Mouse (Mus musculus) embryonic stem cell, embryonic (primary cell): Measurements from ENCODE around the gene Olfml2a.

Source experiments
- CTCF ChIA-PET, 4 experiments: fragments of 300-600 bp in 2 of 4; fragments of 350-600 bp in 2 of 4; sonication (Branson Sonifier 250); formaldehyde crosslinking; loops; one replicate each; lab custom pipeline; 2022; ENCODE audit warnings: inconsistent platforms in 2 of 4; lab: Charles Lee
- POLR2A ChIA-PET, 4 experiments: fragments of 300-600 bp in 2 of 4; fragments of 350-600 bp in 2 of 4; sonication (Branson Sonifier 250); formaldehyde crosslinking; loops; one replicate each; lab custom pipeline; 2022; ENCODE audit warnings: antibody characterized with exemption in 4 of 4, inconsistent platforms in 1 of 4; lab: Charles Lee

Olfml2a gene

GRCm38 (mm10) chr2:38957671-38958223, 26.0 kb downstream of the Olfml2a start:
- POLR2A ChIA-PET, result interaction anchor here in 1 of 4 experiments (1.2 kb wide), 1 partner anchor 8 kb away, joined by 3 read pairs; no protein-coding TSS in a partner anchor
- CTCF ChIA-PET, result no interaction called here

GRCm38 (mm10) chr2:38964198-38964597, 32.4 kb downstream of the Olfml2a start:
- CTCF ChIA-PET, result interaction anchor here in 1 of 4 experiments (0.8 kb wide), 1 partner anchor 34 kb away, joined by 6 read pairs; no protein-coding TSS in a partner anchor
- POLR2A ChIA-PET, result interaction anchor here in 2 of 4 experiments (0.6 to 1.7 kb wide), 5 partner anchors 12 to 132 kb away, joined by 3 to 4 read pairs (median 4); no protein-coding TSS in a partner anchor

- CTCF ChIA-PET, result interaction anchor here in 2 of 4 experiments (0.6 to 0.7 kb wide), 3 partner anchors 29 to 238 kb away, joined by 3 read pairs; no protein-coding TSS in a partner anchor
- POLR2A ChIA-PET, result interaction anchor here in 2 of 4 experiments (0.6 to 0.8 kb wide), 3 partner anchors 17 to 140 kb away, joined by 3 to 4 read pairs (median 3); no protein-coding TSS in a partner anchor
Observed at GRCm38 (mm10) chr2:38969650-38970049, 37.9 kb downstream of the Olfml2a start.

DNA sequence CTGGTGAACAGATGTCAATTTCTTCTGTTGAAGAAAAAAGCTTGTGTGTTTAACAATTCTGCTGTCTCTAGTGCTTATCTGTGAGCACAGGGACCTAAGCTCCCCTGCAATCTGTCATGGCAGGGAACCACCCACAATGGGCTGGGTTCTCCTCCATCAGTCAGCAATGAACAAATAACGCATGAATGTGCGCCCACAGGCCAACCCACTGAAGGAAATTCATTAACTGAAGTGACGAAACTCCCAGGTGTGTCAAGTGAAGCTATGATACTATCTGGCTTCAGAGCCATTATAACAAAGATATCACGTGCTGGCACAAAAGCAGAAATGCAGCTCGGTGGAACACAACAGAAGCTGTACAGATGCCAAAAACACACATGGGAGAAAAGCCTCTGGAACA, 38.3 kb downstream of the Olfml2a start:
- CTCF ChIA-PET, result interaction anchor here in 2 of 4 experiments (0.6 to 0.7 kb wide), 3 partner anchors 28 to 237 kb away, joined by 3 read pairs; no protein-coding TSS in a partner anchor
- POLR2A ChIA-PET, result interaction anchor here in 2 of 4 experiments (0.6 to 0.8 kb wide), 3 partner anchors 18 to 140 kb away, joined by 3 to 4 read pairs (median 3); no protein-coding TSS in a partner anchor

DNA sequence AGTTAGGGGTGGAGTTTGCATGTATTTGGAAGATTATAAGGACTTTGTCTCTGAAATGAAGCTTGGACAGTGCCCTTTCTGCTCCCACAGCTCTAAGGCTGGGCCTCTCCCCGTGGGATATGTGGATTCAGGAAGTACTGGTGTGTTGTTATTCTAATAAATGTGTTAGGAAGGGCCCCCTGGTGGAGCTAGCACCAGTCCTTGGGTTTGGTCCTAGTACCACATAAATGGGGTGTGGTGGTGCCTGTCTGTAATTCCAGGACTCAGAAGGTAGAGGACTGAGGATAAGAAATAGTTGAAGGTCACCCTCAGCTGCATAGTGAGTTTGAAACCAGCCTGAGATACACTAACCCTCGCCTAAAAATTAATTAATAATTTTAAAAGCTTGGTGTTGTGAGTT, 41.4 kb downstream of the Olfml2a start:
- CTCF ChIA-PET, result interaction anchor here in 3 of 4 experiments (1.0 to 2.8 kb wide), 3 partner anchors 11 to 42 kb away, joined by 3 to 10 read pairs (median 3); partner anchors contain the start of gene Olfml2a (in 1 of the 3)
- POLR2A ChIA-PET, result interaction anchor here in 2 of 4 experiments (0.6 to 1.6 kb wide), 5 partner anchors 8 to 1556 kb away, joined by 3 to 4 read pairs (median 3); partner anchors contain the start of genes Arpc5l (in 1 of the 2) and Rpl35 (in 1 of the 2)

DNA sequence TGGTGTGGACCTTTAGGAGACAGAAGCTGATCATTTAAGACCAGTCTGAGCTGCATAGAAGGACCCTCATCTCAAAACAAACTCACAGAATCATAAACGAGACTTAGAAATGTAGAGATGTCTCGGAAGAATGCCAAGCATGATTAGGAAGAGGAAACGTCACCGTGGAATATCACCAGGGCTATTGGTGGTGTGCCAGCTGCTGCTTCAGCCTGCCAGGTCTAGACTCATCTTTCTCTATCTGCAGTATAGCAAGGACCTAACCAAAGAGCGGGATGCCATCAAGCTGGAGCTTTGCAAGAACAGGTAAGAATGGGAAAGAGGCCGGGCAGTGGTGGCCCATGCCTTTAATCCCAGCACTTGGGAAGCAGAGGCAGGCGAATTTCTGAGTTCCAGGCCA, 41.9 kb downstream of the Olfml2a start:
- ChIA-PET CTCF (interaction anchor here in 3 of 4 experiments (1.0 to 2.8 kb wide), 3 partner anchors 11 to 42 kb away, joined by 3 to 10 read pairs (median 3); partner anchors contain the start of gene Olfml2a (in 1 of the 3)), POLR2A (interaction anchor here in 2 of 4 experiments (0.6 to 1.6 kb wide), 5 partner anchors 8 to 34 kb away, joined by 3 to 4 read pairs (median 3); partner anchors contain the start of genes Arpc5l (in 1 of the 2) and Rpl35 (in 1 of the 2))

GRCm38 (mm10) chr2:38974171-38974570, 42.4 kb downstream of the Olfml2a start:
- ChIA-PET POLR2A (interaction anchor here in 1 of 4 experiments (0.6 to 4.3 kb wide), 4 partner anchors 24 to 33 kb away, joined by 3 to 34 read pairs (median 4); no protein-coding TSS in a partner anchor), CTCF (interaction anchor here in 2 of 4 experiments (1.0 to 2.1 kb wide), 2 partner anchors 13 to 14 kb away, joined by 3 to 4 read pairs; no protein-coding TSS in a partner anchor)

GRCm38 (mm10) chr2:38975181-38975580, 43.4 kb downstream of the Olfml2a start:
- ChIA-PET POLR2A (interaction anchor here (0.6 to 4.3 kb wide), 5 partner anchors 25 to 216 kb away, joined by 3 to 34 read pairs (median 4); partner anchors contain the start of gene Golga1 (in 1 of the 4)), CTCF (interaction anchor here in 3 of 4 experiments (0.9 to 2.3 kb wide), 5 partner anchors 10 to 23 kb away, joined by 3 to 8 read pairs (median 4); no protein-coding TSS in a partner anchor)

GRCm38 (mm10) chr2:38975941-38976805, 44.4 kb downstream of the Olfml2a start:
- POLR2A ChIA-PET, result interaction anchor here in 3 of 4 experiments (0.7 to 4.3 kb wide), 14 partner anchors 9 to 51 kb away, joined by 3 to 34 read pairs (median 4); partner anchors contain the start of genes Arpc5l (in 2 of the 3) and Rpl35 (in 1 of the 3)
- CTCF ChIA-PET, result interaction anchor here (0.5 to 2.3 kb wide), 12 partner anchors 9 to 67 kb away, joined by 3 to 12 read pairs (median 4); partner anchors contain the start of gene Olfml2a (in 2 of the 4)

GRCm38 (mm10) chr2:38977837-38978236, 46.1 kb downstream of the Olfml2a start:
- ChIA-PET POLR2A (interaction anchor here in 1 of 4 experiments (1.1 to 4.3 kb wide), 2 partner anchors 9 to 23 kb away, joined by 3 to 34 read pairs; no protein-coding TSS in a partner anchor), CTCF (interaction anchor here in 1 of 4 experiments (2.3 kb wide), 1 partner anchor 10 kb away, joined by 8 read pairs; no protein-coding TSS in a partner anchor)

DNA sequence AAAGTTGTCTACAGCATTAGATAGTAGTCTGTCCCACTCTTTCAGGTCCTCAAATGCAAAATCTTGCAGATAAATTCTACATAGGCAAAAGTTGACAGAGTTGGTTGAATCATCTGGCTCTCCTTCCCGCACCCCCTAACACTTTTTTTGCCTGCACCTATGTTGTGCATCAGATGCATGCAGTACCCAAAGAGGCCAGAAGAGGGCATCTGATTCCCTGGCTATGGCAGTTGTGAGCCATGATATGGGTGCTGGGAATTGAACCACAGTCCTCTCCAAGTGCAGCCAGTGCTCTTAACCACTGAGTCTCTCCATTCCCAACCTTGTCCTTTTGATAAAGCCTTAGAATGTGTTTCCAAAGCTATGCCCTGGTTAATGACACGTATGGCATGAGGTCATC, 51.7 kb downstream of the Olfml2a start:
- ChIA-PET POLR2A (interaction anchor here in 1 of 4 experiments (16.6 kb wide), 1 partner anchor 21 kb away, joined by 225 read pairs; the partner anchor contains the start of genes Arpc5l and Rpl35), CTCF (interaction anchor here in 1 of 4 experiments (2.1 kb wide), 1 partner anchor 11 kb away, joined by 10 read pairs; no protein-coding TSS in a partner anchor)

DNA sequence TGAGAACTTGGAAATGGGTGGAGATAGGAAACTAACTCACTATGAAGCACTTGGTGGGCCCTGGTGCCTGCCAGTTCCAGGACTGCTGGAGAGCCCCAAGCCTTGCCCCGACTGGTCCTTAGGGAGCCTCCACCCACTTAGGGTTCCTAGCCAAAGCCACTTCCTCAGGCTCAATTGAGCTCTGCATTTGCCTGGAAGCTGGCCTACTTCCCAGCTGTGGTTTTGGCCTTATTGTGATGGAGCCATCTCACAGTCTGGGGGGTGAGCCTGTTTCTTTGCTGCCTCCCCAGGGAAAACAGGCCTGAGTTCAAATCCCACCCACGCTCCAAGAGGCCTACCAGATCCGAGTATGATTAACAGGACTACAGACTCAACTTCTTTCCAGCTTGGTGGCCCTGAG, 54.8 kb downstream of the Olfml2a start:
- ChIA-PET POLR2A (interaction anchor here (1.0 to 16.6 kb wide), 9 partner anchors 9 to 21 kb away, joined by 3 to 225 read pairs (median 9); partner anchors contain the start of genes Arpc5l (in 3 of the 4) and Rpl35 (in 3 of the 4)), CTCF (interaction anchor here (0.5 to 3.7 kb wide), 7 partner anchors 10 to 435 kb away, joined by 3 to 23 read pairs (median 4); no protein-coding TSS in a partner anchor)

DNA sequence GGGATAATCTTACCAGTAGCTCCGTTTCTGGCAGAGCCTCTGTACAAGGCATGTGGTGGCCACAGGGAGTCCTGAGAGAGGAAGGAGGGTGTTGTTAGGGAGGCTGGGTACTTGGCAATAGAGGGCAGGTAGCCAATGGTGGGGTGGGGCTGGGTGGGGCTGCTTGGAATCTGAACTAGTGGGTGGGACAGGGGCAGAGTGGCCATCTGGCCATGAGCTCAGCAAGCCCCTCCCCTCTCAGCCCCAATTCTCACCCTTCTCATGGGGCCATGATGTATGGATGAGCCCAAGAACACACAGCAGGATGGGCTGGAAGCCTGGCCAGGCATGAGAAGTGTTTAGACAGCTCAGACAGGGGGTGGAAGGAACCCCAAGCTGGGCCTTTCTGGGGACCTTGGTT, 55.6 kb downstream of the Olfml2a start:
- ChIA-PET CTCF (interaction anchor here (0.6 to 3.7 kb wide), 11 partner anchors 11 to 350 kb away, joined by 3 to 23 read pairs (median 4); partner anchors contain the start of gene Olfml2a (in 1 of the 4)), POLR2A (interaction anchor here (0.5 to 16.6 kb wide), 17 partner anchors 9 to 1598 kb away, joined by 3 to 225 read pairs (median 5); partner anchors contain the start of genes Arpc5l (in 3 of the 4) and Rpl35 (in 3 of the 4))

GRCm38 (mm10) chr2:38987803-38988510, 56.2 kb downstream of the Olfml2a start:
- ChIA-PET CTCF (interaction anchor here (0.6 to 3.7 kb wide), 9 partner anchors 10 to 57 kb away, joined by 3 to 23 read pairs (median 5); partner anchors contain the start of gene Olfml2a (in 1 of the 4)), POLR2A (interaction anchor here (0.5 to 16.6 kb wide), 16 partner anchors 8 to 1599 kb away, joined by 3 to 225 read pairs (median 6); partner anchors contain the start of genes Arpc5l (in 3 of the 4) and Rpl35 (in 3 of the 4))

DNA sequence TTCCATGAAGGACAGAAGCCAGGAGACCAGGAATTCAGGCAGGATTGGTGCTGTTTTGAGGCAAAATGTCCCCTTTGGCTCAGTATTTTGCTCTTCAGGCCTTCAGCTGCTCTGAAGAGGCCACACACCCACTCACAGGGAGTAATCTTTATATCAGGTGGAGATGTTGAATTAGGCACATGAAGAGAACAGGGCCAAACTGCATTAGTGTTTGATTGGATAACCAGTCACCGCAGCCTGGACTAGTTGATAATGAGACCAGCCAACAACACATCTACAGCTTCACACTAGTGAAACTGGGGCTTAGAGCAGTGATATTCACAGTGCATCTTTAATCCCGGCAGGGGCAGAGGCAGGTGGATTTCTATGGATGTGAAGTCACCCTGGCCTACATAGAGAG, 57.2 kb downstream of the Olfml2a start:
- POLR2A ChIA-PET, result interaction anchor here in 2 of 4 experiments (3.0 to 16.6 kb wide), 3 partner anchors 9 to 15 kb away, joined by 11 to 225 read pairs (median 22); partner anchors contain the start of genes Arpc5l (in 2 of the 2) and Rpl35 (in 2 of the 2)

GRCm38 (mm10) chr2:38992004-38992403, 60.2 kb downstream of the Olfml2a start:
- CTCF ChIA-PET, result no interaction called here
- POLR2A ChIA-PET, result interaction anchor here in 2 of 4 experiments (0.9 to 16.6 kb wide), 7 partner anchors 8 to 217 kb away, joined by 3 to 225 read pairs (median 4); partner anchors contain the start of genes Arpc5l (in 2 of the 2) and Rpl35 (in 2 of the 2)

More for the DNA sequence above, 57.2 kb downstream of the Olfml2a start:
- CTCF ChIA-PET, result interaction anchor here in 1 of 4 experiments (1.5 to 3.7 kb wide), 2 partner anchors 9 to 12 kb away, joined by 8 to 23 read pairs; no protein-coding TSS in a partner anchor
